Mouse (Mus musculus): ENCODE results near the gene Myo5a.

- TF ChIP-seq CTCF (IDR thresholded peaks at IDR 0.05; ENCODE audit: extremely low read depth, insufficient read depth, insufficient read length, insufficient replicate concordance) (no peak), POLR2A (IDR thresholded peaks at IDR 0.05; ENCODE audit: low read depth, low read length) (no peak)
Observed at GRCm38 (mm10) chr9:75247870-75248269, 177.1 kb downstream of the Myo5a start.

Data from spleen, adult 2 months (tissue).